Comparison of ENCODE assay signal across 9 mouse cellular contexts in the genomic region with DNA sequence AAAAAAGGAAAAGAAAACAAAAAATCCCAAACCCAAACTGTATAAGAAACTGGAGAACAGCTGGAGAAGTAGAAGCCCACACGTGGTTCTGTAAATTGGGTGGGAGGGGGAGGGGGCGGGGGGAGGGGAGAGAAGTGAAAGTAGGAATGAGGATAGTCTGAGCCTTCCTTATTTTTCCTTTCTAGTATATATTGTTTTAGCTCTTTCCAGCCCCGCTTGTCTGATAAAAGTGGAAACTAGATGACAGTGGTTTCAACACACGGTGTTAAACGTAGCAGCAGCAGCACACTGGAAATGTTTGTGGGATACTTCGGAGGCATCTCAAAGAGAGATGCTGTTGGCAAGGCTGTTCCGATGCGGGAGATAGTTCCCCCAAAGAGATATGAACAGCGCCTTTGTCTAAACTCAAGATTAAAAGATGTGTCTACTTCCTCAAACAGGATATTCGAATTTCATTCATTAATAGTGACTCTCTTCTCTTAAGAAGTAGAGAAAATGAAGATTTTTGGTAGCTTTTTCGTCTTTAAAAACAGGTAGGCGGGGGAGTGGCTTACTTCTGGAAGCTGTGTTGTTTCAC.
DNase-seq lines count a peak whose midpoint lies in the region; ATAC-seq and TF ChIP-seq lines count a peak whose summit lies in the region.
"Had no signal": no experiment of that assay in that cellular context is flagged by ENCODE, and none has a peak within 500 bp of the region (broad histone marks: within the 10 kb centered on the region; RNA-seq: fewer than 3 reads in every experiment).

No protein-coding gene starts in this region.

- no peak overlapping the region for H3K9ac ChIP-seq in forebrain, embryonic 15.5 days (replicated peaks)
- no peak overlapping the region for H3K9ac ChIP-seq in midbrain, embryonic 15.5 days
- H3K9ac ChIP-seq in intestine, embryonic 15.5 days, result no peak overlapping the region
- H3K9ac ChIP-seq in stomach, postnatal 0 days (ENCODE audit: low read length), result no peak overlapping the region

- H3K27ac ChIP-seq in forebrain, embryonic 10.5 days, result peak overlapping the region; percentile 82; the same call in 1 of the 2 replicates
- H3K27ac ChIP-seq in forebrain, embryonic 15.5 days (replicated peaks), result no peak overlapping the region
- no peak overlapping the region for H3K27ac ChIP-seq in midbrain, embryonic 10.5 days (replicated peaks)
- H3K27ac ChIP-seq in midbrain, embryonic 15.5 days, result no peak overlapping the region
- no peak overlapping the region for H3K27ac ChIP-seq in intestine, embryonic 15.5 days
- H3K27ac ChIP-seq in stomach, postnatal 0 days (replicated peaks), result no peak overlapping the region

- peaks cover 78% of the 10 kb centered on the region for H3K27me3 ChIP-seq in forebrain, embryonic 10.5 days (ENCODE audit: poor library complexity, severe bottlenecking)
- peaks cover 51% of the 10 kb centered on the region for H3K27me3 ChIP-seq in forebrain, embryonic 15.5 days
- peaks cover 91% of the 10 kb centered on the region for H3K27me3 ChIP-seq in midbrain, embryonic 10.5 days (ENCODE audit: low read depth, poor library complexity, severe bottlenecking)
- peaks cover 53% of the 10 kb centered on the region for H3K27me3 ChIP-seq in midbrain, embryonic 15.5 days (replicated peaks)
- peaks cover 30% of the 10 kb centered on the region for H3K27me3 ChIP-seq in intestine, embryonic 15.5 days (replicated peaks)
- peaks cover 15% of the 10 kb centered on the region for H3K27me3 ChIP-seq in stomach, postnatal 0 days (ENCODE audit: control insufficient read depth, insufficient read depth, low read length)

- H3K9me3 ChIP-seq in forebrain, embryonic 10.5 days, result no peaks in the 10 kb centered on the region
- no peaks in the 10 kb centered on the region for H3K9me3 ChIP-seq in forebrain, embryonic 15.5 days
- H3K9me3 ChIP-seq in midbrain, embryonic 10.5 days (replicated peaks), result no peaks in the 10 kb centered on the region
- H3K9me3 ChIP-seq in midbrain, embryonic 15.5 days, result no peaks in the 10 kb centered on the region
- H3K9me3 ChIP-seq in intestine, embryonic 15.5 days, result no peaks in the 10 kb centered on the region
- no peaks in the 10 kb centered on the region for H3K9me3 ChIP-seq in stomach, postnatal 0 days (ENCODE audit: control insufficient read depth, low read length)

- no peak for TF ChIP-seq EP300 in stomach, postnatal 0 days (optimal IDR thresholded peaks at IDR 0.05)

- ATAC-seq in forebrain, embryonic 15.5 days (replicated peaks), result no peak
- ATAC-seq in midbrain, embryonic 15.5 days (replicated peaks), result no peak
- ATAC-seq in intestine, embryonic 15.5 days, result no peak
- ATAC-seq in stomach, postnatal 0 days (ENCODE audit: low FRiP score, low TSS enrichment), result no peak

- H3K36me3 ChIP-seq in forebrain, embryonic 10.5 days (replicated peaks), result no peaks in the 10 kb centered on the region
- no peaks in the 10 kb centered on the region for H3K36me3 ChIP-seq in forebrain, embryonic 15.5 days
- no peaks in the 10 kb centered on the region for H3K36me3 ChIP-seq in midbrain, embryonic 10.5 days
- no peaks in the 10 kb centered on the region for H3K36me3 ChIP-seq in midbrain, embryonic 15.5 days (replicated peaks)
- H3K36me3 ChIP-seq in intestine, embryonic 15.5 days, result no peaks in the 10 kb centered on the region
- no peaks in the 10 kb centered on the region for H3K36me3 ChIP-seq in stomach, postnatal 0 days (ENCODE audit: control insufficient read depth, insufficient read depth, low read length)

- WGBS in forebrain, embryonic 10.5 days, result under 1% methylated on average over 12 of the region's 12 CpGs
- 3% methylated on average over 12 of the region's 12 CpGs for WGBS in forebrain, embryonic 15.5 days
- 3% methylated on average over 12 of the region's 12 CpGs for WGBS in midbrain, embryonic 10.5 days
- WGBS in midbrain, embryonic 15.5 days, result 3% methylated on average over 12 of the region's 12 CpGs
- 5% methylated on average over 12 of the region's 12 CpGs for whole genome bisulfite sequencing in intestine, embryonic 15.5 days
- WGBS in stomach, postnatal 0 days, result 6% methylated on average over 11 of the region's 12 CpGs

- TF ChIP-seq CTCF in stomach, postnatal 0 days (IDR thresholded peaks at IDR 0.05; ENCODE audit: low read depth), result no peak

- H3K4me2 ChIP-seq in forebrain, embryonic 15.5 days (replicated peaks), result no peak overlapping the region; the same call in 1 of the 2 replicates
- H3K4me2 ChIP-seq in midbrain, embryonic 15.5 days, result no peak overlapping the region
- peak overlapping the region; percentile 1; the same call in 1 of the 2 replicates for H3K4me2 ChIP-seq in intestine, embryonic 15.5 days (replicated peaks)
- H3K4me2 ChIP-seq in stomach, postnatal 0 days (replicated peaks; ENCODE audit: low read depth), result no peak overlapping the region; the same call in 1 of the 2 replicates

- H3K4me3 ChIP-seq in forebrain, embryonic 10.5 days, result peak overlapping the region; percentile 37
- no peak overlapping the region for H3K4me3 ChIP-seq in forebrain, embryonic 15.5 days
- peak overlapping the region; percentile 39 for H3K4me3 ChIP-seq in midbrain, embryonic 10.5 days
- no peak overlapping the region for H3K4me3 ChIP-seq in midbrain, embryonic 15.5 days
- H3K4me3 ChIP-seq in intestine, embryonic 15.5 days (replicated peaks), result no peak overlapping the region
- 0 out of 2 replicates have a peak overlapping the region, but pooled peaks have one; percentile 10 for H3K4me3 ChIP-seq in stomach, postnatal 0 days (ENCODE audit: low read depth, low read length)

- H3K4me1 ChIP-seq in forebrain, embryonic 10.5 days, result peaks cover 64% of the 10 kb centered on the region
- H3K4me1 ChIP-seq in forebrain, embryonic 15.5 days, result peaks cover 27% of the 10 kb centered on the region
- H3K4me1 ChIP-seq in midbrain, embryonic 10.5 days, result peaks cover 61% of the 10 kb centered on the region
- H3K4me1 ChIP-seq in midbrain, embryonic 15.5 days, result peaks cover 12% of the 10 kb centered on the region
- H3K4me1 ChIP-seq in intestine, embryonic 15.5 days (replicated peaks), result peaks cover 13% of the 10 kb centered on the region
- H3K4me1 ChIP-seq in stomach, postnatal 0 days (replicated peaks; ENCODE audit: control insufficient read depth, insufficient read depth), result peaks cover 6% of the 10 kb centered on the region; the same call in 1 of the 2 replicates

- DNase-seq in forebrain, embryonic 10.5 days (ENCODE audit: extremely low spot score, low spot score), result peak; percentile 32
- DNase-seq in midbrain, embryonic 10.5 days (ENCODE audit: low spot score), result peak; percentile 34
- no peak for DNase-seq in stomach, postnatal 0 days (ENCODE audit: low spot score)
- no peak for DNase-seq in layer of hippocampus, adult 8-10 months (ENCODE audit: low spot score in 2 of 2)
- no peak for DNase-seq in kidney, adult 9 months
- DNase-seq: thymus, postnatal 36 days had no signal

Comparison
In these comparisons a context has a peak if more than half of its experiments do, and no peak if none do; other contexts are left out.
1. H3K4me3 ChIP-seq: peak in forebrain, embryonic 10.5 days (single experiment), midbrain, embryonic 10.5 days (single experiment) and stomach, postnatal 0 days (single experiment); none in forebrain, embryonic 15.5 days (single experiment), midbrain, embryonic 15.5 days (single experiment) and intestine, embryonic 15.5 days (single experiment).
2. DNase-seq: peak in forebrain, embryonic 10.5 days (single experiment) and midbrain, embryonic 10.5 days (single experiment); none in stomach, postnatal 0 days (single experiment), layer of hippocampus, adult 8-10 months (0 of 2) and kidney, adult 9 months (single experiment).